Mouse (Mus musculus): Measurements from ENCODE around the gene Angptl7.

DNA sequence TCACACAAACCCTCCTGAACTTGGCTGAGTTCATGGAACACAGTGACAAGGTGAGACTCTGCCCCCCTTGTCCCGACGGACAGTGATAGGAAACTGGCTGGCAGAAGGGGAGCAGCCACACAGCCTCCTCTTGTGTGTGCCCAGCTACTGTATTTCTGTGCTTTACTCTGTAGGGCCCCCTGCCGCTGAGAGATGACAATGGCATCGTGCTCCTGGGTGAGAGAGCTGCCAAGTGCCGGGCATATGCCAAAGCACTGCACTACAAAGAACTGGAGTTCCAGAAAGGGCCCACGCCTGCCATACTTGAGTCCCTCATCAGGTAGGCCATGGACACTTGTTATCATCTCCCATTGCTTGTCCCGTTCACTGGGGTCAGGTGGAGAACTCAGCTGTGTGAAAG lies 8.8 kb downstream of the Angptl7 start:
- TF ChIP-seq CTCF (IDR thresholded peaks at IDR 0.05; ENCODE audit: borderline replicate concordance, insufficient read depth, low read depth, low read length) (peak; percentile 52), POLR2A (IDR thresholded peaks at IDR 0.05; ENCODE audit: borderline replicate concordance, insufficient read depth, low read length) (no peak)

Data from cerebellum, adult 2 months (tissue).